Mouse (Mus musculus) layer of hippocampus, adult 8-10 months (tissue): Measurements from ENCODE around the gene 1700020D05Rik. TPM values are rescaled to one million over a fixed set of nuclear protein-coding genes. Genes with fewer than 3 reads are reported as not detected.

Experiments used
- DNase-seq, 2 experiments: peaks; one replicate each; pipeline ENCODE4 v3.0.0; 2022; ENCODE audit warnings: low spot score in 2 of 2
- total RNA-seq, 4 experiments: library from RNA; stranded (reverse); gene quantifications; 2 replicates each; pipeline ENCODE4 v1.2.4; 2022

1700020D05Rik gene
- total RNA-seq, result 10 to 100 TPM in 2 of 4 experiments, 1 to 10 TPM in 2; 7.4 to 12.1 (median 9.6) TPM

DNA sequence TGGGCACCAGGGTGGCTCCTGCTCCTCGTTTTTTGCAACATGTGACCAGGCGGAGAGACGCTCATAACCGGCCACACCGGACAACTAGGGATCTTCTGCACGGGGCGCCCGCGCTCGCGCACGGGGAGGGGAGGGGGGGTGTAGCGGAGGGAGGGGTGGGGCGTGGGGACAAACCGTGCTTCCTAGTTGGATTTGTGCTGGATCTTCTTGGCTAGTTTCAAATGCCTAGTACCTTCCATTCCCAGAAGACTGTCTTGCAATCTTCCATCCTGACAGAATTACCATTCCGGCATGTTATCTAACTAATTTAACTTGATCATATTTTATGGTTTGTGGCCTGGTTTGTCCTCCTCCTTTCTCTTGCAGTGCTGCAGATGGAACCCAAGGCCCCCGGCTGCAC lies at the start of gene 1700020D05Rik:
TSS of gene 1700020D05Rik (minus strand) at position 101 of the 400 bp plus-strand sequence.
- DNase-seq, result no peak

DNA sequence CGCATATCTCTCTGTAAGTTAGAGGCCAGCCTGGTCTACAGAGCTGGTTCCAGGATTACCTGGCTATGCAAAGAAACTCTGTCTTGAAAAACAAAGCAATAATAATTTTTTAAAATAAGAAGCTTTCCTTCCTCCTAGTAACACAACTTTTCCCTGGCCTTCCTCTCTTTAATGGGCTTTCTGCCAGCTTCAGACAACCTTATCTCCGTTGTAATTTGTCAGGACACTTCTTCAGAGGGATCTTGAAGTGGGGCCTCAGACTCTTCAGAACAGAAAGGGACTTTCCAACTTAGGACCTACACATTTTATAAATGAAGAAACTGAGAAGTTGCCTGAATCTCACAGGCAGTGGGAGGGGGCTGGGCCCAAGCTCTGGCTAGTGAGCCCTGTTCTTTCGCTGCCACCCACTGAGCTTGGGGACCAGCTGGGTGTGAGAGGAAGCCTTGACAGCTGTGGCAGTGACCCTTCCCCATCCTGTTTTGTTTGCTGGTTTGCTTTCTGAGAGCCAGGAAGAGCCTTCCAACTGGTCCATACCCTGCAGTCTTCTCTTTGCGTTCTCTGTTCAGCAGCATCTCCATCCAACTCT lies 44.0 kb upstream of the 1700020D05Rik start:
- DNase-seq, result no peak

DNA sequence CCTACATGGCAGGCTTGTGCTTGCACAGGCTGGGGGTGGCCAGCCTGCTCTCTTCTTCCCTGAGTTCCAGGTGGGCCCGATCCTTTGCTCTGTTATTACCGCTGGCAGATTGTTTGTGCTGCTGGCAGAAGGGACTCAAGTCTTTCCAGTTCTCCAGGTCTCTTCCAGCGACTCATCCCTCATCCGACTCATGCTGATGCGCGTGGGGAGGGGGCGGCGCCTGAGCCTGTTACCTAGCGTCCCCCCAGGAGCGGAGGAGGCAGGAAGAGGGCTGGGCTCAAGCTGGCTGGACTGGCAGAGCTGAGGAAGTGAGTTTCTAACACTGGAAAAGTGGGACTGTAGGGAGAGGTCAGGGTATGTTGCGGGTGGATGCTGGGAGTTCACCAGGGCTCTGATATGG lies 40.4 kb upstream of the 1700020D05Rik start:
- no peak for DNase-seq

DNA sequence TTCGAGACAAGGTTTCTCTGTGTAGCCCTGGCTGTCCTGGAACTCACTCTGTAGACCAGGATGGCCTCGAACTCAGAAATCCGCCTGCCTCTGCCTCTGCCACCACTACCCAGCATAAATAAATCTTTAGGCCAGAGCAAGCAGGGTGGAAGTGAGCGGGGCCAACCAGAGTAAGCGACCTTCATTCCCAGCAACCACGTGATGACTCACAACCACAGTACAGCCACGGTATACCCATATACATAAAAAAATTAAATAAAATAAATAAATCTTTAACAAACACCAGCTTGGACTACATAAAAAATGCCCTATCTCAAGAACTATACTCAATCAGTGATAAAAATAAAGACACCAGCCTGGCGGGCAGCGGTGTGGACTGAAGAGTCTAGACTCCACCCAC lies 39.8 kb upstream of the 1700020D05Rik start:
- DNase-seq, result no peak

DNA sequence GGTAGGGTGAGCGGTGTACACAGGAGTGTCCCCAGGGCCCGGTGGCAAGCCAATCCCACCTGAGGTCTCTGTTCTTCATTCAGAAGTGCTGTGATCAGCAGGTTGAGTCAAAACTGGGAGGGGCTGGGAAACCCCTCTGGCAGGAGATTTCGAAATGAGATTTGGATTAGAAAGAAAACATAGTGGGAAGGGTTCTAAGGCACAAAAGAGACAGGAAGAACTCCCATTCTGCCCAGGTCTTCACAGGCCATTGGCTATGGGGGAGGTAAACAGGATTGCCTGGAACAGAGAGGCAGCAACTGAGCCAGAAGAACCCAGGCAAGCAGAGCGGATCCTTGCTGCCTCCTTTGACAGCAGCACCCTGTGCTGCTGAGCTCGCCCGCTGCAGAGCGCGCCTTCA lies 35.2 kb upstream of the 1700020D05Rik start:
- DNase-seq, result no peak

DNA sequence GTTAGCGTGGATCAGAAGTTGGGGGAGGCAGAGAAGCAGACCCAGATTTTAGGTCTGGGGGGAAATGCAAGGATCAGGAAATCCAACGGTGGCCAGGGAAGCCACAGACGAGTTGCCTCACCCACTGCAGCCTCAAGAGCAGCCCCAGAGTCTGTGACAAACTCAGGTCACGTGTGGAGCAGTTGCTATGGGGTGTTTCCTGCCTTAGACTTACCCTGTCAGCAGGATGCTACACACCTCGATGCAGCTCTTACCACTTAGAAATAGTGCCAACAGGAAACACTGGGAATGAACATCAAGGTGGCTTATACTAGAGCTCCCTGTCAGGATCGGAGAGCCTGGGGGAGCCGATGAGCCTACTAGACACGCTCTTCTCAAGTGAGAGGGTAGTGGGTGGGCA lies 28.9 kb upstream of the 1700020D05Rik start:
- DNase-seq, result no peak

DNA sequence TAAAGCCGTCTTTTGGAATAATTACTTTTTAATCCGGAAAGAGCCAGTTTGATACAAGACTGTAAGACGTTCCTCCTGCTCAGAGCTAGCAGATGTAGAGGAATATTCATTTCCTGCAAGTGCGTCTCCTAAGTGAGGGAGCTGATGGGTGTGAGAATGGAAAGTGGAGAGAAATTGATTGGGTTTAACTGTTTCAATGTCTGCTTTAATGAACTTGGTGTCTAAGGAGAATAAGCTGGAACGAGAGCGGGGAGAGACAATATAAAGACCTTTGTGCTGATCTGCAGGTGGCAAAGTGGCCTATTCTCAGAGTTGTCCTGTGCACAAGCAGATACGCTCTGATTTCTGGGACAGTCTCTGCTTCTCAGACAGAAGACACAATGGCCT lies 26.5 kb upstream of the 1700020D05Rik start:
- DNase-seq, result no peak

DNA sequence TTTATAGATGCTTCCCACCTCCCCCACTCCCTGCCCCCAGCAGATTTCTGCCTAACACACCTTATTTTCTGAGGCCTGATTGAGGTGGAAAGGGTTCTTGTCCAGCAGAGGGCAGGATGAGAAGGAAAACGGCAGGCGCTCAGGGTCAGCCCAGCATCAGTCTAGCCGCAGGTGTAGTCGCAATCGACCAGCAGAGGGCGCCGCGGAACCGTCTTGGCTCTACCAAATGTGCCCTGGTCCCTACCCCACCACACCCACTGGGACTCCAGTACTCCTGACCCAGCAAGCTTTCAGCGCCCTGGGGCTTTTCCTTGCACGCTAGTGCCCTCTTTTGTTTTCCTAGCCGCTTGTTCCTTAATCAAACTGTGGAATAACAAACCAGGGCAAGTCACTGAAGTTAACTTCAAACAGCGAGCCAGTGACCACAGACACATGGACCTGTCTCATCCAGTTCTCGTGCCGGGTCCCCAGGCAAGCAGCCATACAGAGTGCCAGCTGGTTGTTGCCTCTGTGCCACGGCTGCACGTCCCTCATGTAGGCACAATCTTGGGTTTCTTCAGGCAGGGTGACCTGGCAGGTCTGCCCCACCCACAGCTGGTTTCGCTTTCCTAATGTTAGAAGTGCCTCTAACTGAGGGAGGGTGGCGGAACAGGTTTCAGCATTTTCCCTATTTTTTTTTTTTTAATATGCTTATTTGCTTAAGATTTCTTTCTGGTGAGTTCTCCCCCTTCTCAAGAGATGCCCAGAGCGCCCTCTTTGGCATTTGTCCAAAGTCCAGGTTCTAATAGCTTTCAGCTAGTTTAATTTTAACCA lies 25.9 kb upstream of the 1700020D05Rik start:
- DNase-seq, result peak; percentile 83 to 93

DNA sequence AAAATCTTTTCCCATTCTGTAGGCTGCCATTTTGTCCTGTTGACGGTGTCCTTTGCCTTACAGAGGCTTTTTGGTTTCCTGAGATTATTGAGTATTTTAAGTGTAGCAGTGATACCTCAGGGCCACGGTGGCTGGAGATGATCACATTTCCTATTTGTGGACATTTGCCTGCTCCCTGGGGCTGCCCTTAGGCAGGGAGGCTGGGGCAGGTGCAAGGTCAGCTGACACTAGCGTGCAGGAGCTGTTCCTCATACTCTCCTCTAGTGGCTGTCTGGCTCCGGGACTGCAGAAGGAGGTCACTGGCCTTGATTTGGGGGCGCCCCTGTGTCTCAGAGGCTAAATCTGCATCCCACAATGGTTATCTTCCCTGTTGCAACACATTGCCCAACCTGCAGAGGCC lies 21.6 kb upstream of the 1700020D05Rik start:
- no peak for DNase-seq

DNA sequence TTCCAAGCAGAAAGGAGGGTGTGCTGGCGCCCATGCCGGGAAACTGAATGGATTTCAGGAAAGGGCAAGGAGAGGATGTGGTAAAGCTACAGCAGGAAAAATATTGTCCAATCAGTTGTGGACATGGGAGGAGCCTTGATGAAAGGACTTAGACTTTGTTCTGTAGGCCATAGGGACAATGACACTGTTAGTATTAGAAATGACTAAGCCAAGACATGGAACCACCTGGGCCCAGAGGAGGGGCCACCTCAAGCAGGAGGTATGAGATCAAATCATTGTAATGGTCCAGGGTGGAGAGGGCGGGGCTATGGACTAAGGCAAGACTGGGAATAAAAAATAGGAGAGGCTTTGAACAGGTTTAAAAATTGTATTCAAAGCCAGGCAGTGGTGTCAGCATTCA lies 15.1 kb upstream of the 1700020D05Rik start:
- no peak for DNase-seq

DNA sequence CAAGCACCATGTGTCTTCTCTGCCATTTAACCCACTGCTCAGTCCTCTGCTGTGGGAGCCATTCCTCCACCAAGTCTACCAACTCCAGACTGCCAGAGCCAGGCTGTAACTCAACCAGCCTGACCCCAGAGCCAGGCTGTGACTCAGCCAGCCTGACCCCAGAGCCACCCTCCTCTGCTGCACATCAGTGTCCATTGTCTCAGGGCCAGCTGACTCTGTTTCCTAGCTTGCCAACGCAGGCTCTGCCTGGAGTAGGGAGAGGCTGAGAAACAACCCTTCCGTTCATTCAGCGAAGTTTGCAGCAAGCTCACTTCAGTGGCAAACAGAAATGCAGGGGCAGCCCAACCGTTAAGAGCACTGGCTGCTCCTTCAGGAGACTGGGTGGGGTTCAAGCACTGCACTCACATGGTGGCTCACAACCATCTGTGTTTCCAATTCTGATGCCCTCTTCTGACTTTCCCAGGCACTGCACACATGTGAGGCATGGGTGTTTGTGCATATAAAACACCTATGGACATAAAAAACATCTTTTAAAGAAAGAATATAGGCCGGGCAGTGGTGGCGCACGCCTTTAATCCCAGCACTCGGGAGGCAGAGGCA lies 13.4 kb upstream of the 1700020D05Rik start:
- DNase-seq, result no peak

DNA sequence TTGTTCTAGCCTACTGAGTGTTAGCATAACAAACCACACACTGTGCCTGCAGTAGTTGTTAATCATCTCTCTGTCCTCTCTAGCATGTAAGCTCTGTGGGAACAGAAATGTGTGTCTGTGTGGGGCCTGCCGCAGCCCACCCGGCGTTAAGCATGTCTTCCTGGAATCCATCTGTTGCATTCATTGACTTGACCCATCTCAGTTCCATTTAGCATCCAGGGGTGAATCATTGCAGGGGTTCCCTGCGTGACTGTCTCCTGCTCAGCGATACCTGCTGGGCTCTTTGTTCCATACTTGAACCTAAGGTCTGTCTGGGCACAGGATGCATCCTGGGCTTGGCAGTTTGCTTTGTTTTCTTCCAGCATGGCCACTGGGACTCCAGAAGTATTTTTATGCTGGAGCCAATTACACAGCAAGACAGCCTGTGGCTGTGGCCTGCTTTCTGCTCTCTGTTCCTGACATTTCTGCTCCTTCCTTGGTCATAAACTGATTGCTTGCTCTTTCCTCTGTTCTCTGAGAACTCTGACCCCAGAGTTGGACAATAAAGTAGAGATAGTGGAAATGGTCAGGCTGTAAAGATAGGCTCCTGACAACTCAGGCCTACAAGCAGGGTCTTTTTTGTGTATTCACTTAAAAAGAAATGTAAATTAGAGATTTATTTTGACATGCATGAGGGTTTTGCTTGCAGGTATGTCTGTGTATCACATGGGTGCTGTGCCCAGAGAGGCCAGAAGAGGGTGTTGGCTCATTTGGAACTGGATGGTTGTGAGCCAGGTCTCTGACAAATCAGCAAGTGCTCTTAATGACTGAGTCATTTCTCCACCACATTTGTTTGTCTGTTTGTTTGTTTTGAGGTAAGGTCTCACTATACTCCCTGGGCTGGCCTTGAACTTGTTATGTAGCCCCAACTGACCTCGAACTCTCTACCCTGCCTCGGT lies 12.5 kb upstream of the 1700020D05Rik start:
- DNase-seq, result no peak

DNA sequence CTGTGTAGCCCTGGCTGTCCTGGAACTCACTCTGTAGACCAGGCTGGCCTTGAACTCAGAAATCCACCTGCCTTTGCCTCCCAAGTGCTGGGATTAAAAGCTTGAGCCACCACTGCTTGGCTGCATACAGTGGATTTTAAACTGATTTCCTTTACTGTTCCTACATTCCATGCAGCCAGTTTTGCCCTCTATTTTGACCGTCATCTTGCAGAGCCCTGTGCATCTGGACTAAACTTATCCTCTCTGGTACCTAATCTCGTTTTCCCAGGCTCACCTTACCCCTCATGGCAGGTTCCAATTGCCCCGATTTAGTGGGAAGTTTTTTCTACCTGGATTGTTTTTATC lies 9.4 kb upstream of the 1700020D05Rik start:
- no peak for DNase-seq

DNA sequence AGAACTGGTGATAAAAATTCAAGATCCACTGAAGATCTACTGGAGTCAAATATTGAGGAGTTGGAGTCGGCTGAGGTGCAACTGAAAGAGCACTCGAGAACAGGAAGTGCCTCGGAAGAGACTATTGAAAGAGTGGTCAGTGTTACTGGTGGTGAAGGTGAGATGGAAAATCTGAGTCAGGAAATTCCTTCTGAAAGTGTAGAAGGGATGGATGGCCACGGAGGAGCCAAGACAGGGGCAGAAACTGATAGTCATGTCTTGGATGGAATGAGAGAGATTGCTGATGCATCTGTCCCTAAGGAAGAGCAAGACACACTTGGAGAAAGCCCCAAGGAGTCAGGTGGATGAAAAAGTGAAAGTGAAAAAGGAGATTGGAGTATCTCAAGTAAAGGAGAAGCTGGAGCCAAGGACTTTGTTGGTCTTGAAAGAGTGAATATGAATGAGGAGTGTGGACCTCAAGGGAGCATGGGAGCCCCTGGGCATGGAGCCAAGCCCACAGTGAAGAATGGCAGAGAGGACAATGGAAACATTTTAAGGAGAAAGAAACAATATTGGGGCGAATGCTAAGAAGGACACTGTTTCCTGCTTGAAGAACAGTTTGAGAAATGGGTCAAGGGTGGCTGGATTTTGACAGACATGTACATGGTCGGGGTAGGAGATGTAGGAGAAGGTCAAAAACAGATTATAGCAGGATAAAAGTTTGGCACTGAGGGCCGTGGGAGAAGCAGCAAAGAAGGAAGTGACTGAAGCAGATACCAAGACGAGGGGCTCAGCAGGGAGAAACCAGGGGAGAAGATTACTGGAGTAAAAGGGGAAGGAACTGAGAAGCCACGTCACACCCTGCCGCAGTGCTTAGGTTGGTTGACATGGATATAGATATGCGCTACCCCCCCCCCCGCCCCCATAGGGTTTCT lies 8.8 kb upstream of the 1700020D05Rik start:
- no peak for DNase-seq

DNA sequence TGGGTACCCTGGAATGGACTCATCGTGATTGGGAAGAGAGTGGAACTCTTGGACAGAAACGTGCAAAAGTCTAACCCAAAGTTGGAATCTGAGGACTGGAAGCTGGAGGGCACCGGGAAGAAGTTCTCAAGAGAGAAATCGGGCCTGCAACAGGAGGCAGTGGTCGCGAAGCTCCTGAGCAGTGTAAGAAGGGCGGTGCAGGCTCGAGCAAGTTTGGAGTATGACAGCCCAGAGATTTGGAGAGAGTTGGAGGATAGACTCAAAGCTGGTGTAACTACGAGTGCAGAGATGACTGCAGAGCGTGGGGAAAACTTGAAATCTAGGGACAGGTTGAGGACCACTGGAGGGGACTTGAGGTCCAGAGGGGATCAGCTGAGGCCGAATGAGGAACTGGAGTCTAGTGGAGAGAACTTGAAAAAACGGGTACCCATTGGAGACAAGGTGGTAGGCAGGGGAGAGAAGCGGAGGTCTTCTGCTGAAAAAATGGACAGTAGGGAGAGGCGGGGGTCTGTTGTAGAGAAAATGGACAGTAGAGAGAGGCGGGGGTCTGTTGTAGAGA lies 7.6 kb upstream of the 1700020D05Rik start:
- DNase-seq, result no peak

DNA sequence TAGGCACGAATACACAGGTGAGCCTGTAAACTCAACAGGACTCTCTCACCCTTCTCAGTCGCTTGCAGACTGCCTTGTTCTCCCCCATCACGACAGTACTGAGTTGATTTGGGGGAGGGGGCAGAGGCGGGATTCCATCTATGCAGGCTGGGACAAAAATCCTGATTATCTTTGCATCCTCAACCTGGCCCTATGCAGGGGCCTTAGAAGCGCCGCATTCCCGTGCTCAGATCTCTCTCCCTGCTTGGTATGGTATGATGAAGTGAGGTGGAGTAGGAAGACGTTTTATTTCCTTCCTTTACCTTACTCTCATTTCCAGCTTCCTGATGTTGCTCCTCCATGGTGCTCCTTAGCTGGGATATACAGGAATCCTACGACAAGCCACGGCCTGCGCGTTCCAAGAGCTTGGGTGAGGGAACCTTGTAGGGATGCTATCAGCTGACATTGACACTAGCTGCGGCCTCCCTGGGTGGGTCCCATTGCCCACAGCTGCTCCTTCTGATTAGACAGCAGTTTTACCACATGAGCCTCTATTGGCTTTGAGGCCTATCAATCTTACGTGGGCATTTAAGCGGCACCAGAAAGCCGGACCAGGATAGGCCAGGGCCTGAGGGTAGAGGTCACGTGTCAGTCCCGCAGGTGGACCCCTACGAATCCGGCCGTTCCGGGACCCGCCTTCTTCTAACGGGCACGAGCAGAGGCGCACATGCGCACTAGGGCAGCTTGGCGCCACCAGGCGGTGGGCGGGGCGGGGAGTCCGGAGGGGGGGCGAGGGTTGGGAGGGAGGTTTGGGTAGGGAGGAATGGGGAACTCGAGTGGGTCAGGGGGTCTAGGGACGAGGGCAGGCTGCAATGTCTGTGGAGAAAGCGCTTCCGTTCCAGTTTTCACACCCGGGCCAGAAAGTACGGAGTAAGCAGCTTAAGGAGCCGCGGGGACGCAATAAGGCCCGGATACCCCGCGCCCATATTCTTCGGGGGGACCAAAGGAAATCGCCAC lies 6.7 kb upstream of the 1700020D05Rik start, which contains the start of gene Snx32:
TSS of gene Snx32 (minus strand) at position 508 of the 996 bp plus-strand sequence.
- peak; percentile 99 for DNase-seq

DNA sequence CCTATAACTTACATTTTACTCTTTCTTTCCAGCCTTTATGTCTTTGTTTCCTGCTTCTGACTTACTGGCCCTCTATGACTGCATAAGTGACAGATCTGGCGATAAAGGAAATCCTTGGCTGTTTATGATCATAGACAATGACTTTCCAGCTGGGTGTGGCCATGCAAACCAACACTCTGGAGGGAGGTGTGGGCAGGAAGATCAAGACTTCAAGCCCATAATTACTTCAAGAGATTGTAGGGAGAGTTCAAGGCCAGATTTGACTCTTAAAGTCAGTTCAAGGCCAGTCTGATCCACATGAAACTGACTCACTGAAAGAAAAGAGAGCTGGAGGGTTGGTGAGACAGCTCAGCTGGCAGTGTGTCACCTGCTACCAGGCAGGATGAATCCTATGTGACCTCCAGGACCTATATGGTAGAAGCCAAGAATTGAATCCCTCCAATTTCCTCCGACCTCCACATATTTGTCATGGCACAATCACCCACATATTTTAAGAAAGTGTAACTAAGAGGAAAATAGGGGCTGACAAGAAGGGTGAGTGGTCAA lies 3.2 kb downstream of the 1700020D05Rik start:
- DNase-seq, result no peak

DNA sequence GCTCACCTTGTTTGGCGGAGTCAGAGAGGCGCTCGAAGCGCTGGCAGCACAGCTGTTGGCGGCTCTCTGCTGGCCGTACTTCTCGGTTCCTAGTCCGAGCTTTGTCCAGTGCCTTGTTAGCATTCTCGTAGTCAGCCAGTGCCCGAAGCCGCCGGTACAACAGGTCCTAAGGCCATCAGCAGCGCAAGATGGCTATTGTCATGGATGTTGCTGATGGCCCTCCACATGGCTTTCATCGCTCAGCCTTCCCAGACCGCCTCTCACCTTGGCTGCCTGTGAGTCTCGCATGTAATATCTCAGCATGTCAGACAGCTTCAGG lies 7.6 kb downstream of the 1700020D05Rik start:
- DNase-seq, result no peak
